Mouse (Mus musculus) hindbrain, embryonic 11.5 days (tissue): ENCODE data around the gene Poc1b. TPM values are rescaled to one million over a fixed set of nuclear protein-coding genes. Genes with fewer than 3 reads are reported as not detected.

Experiments
- ATAC-seq: fragments of 200-750 bp; cut with Nextera tagmentation; 2 replicates; pipeline ENCODE4 v1.8.0; 2017; ENCODE audit warnings: mild to moderate bottlenecking, moderate TSS enrichment, moderate library complexity; ENCODE audit not compliant: low FRiP score
- DNase-seq: peaks from one replicate; pipeline ENCODE4 v3.0.0-alpha.2; 2015; ENCODE audit warnings: low spot score
- H3K27ac ChIP-seq: fragments of 300-500 bp; sonication (generic); 2 replicates; pipeline ENCODE4 v1.5.1; 2014; ENCODE audit warnings: mild to moderate bottlenecking, low read depth, low read length
- H3K27me3 ChIP-seq: fragments of 300-500 bp; sonication (generic); 2 replicates; pipeline ENCODE4 v1.6.1; 2014; ENCODE audit warnings: mild to moderate bottlenecking, low read length, moderate library complexity, mixed read lengths; ENCODE audit not compliant: control insufficient read depth, insufficient read depth
- H3K36me3 ChIP-seq: fragments of 300-500 bp; sonication (generic); 2 replicates; pipeline ENCODE4 v1.6.1; 2014; ENCODE audit warnings: mild to moderate bottlenecking, low read length, moderate library complexity, mixed read lengths; ENCODE audit not compliant: control insufficient read depth, insufficient read depth
- H3K4me1 ChIP-seq: fragments of 300-500 bp; sonication (generic); replicated peaks from 2 replicates; pipeline ENCODE4 v1.6.1; 2014; ENCODE audit warnings: low read length, mixed read lengths; ENCODE audit not compliant: control insufficient read depth, insufficient read depth
- H3K4me2 ChIP-seq: fragments of 300-500 bp; sonication (generic); replicated peaks from 2 replicates; pipeline ENCODE4 v1.6.1; 2014; ENCODE audit warnings: mild to moderate bottlenecking, low read depth, low read length
- H3K4me3 ChIP-seq: fragments of 300-500 bp; sonication (generic); 2 replicates; pipeline ENCODE4 v1.5.1; 2014; ENCODE audit warnings: low read depth, low read length
- H3K9ac ChIP-seq: fragments of 300-500 bp; sonication (generic); 2 replicates; pipeline ENCODE4 v1.6.1; 2014; ENCODE audit warnings: low read depth, low read length
- H3K9me3 ChIP-seq: fragments of 300-500 bp; sonication (generic); 2 replicates; pipeline ENCODE4 v1.6.1; 2016; ENCODE audit warnings: low read length; ENCODE audit not compliant: control insufficient read depth
- WGBS: fragments of 180-500 bp; shearing (Covaris S2); extraction: QIAGEN DNeasy Blood & Tissue Kit; methylation state at CpG from one replicate; pipeline ENCODE4 v1.1.7; 2014; 5-methylcytosine and 5-hydroxymethylcytosine counted together
- polyA plus RNA-seq: library from polyadenylated mRNA; unstranded; fragments of >200 nt; fragmentation: Nextera tagmentation; extraction: Ambion mirVana; gene quantifications from 2 replicates; pipeline ENCODE4 v1.2.1, GENCODE M21; 2014

The Poc1b gene
- polyA plus RNA-seq, 1 experiment from 2014 or later = 26.5 TPM

DNA sequence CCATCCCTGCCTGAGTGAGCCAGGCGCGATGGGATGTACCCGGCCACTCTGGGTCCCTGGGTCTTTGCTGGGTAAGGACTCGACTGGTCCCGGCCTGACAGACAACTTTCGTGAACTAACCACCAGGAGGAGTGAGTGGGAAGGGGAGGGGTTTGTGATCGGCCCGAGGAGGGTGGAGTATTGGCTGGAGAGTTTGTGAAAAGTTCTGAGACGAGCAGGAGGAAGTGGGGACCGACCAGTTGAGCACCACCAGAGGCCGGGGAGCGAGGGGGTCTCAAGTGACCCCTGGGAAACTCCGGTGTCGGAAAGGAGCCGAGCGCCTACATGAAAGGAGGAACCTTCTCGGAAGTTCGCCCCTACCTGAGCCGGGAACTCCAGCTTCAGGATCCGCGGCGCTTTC is 1.1 kb downstream of the Poc1b start, which contains the start of gene Galnt4:
Gene Galnt4, plus strand, starts transcription at position 196 of the 400 bp plus-strand sequence.
- peak within 1 kb of the TSS; percentile 83 for H3K4me3 ChIP-seq
- peaks cover 8% of the 10 kb centered on the region; the same call in 1 of the 2 replicates for H3K36me3 ChIP-seq
- peak; percentile 78 for DNase-seq
- H3K27me3 ChIP-seq = no peaks in the 10 kb centered on the region
- peak within 1 kb of the TSS; percentile 82 for H3K27ac ChIP-seq
- H3K9ac ChIP-seq = peak within 1 kb of the TSS; percentile 84
- H3K4me2 ChIP-seq = peak within 1 kb of the TSS; percentile 88
- under 1% methylated on average over 22 of the region's 22 CpGs for WGBS
- H3K4me1 ChIP-seq = no peaks in the 10 kb centered on the region; the same call in 1 of the 2 replicates
- ATAC-seq = peak; percentile 81
- no peaks in the 10 kb centered on the region for H3K9me3 ChIP-seq

DNA sequence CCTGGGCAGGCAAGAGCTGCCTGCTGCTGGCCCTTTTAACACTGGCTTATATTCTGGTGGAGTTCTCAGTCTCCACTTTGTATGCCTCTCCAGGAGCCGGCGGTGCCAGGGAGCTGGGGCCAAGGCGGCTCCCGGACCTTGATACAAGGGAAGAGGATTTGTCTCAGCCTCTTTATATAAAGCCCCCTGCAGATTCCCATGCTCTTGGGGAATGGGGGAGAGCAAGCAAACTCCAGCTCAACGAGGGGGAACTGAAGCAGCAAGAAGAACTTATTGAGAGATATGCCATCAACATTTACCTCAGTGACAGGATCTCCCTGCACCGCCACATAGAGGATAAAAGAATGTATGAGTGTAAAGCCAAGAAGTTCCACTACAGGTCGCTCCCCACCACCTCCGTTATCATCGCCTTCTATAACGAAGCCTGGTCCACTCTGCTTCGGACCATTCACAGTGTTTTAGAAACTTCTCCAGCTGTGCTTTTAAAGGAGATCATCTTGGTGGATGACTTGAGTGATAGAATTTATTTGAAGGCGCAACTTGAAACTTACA is 1.7 kb downstream of the Poc1b start:
- 30% methylated on average over 12 of the region's 12 CpGs for WGBS
- Histone ChIP-seq H3K9me3 (no peaks in the 10 kb centered on the region), H3K9ac (peak overlapping the region; percentile 84), H3K4me3 (peak overlapping the region; percentile 83), H3K4me2 (peak overlapping the region; percentile 88), H3K27ac (no peak overlapping the region), H3K27me3 (no peaks in the 10 kb centered on the region), H3K4me1 (no peaks in the 10 kb centered on the region; the same call in 1 of the 2 replicates), H3K36me3 (peaks cover 8% of the 10 kb centered on the region; the same call in 1 of the 2 replicates)
- ATAC-seq (peak; percentile 4; the same call in 1 of the 2 replicates), DNase-seq (no peak)

DNA sequence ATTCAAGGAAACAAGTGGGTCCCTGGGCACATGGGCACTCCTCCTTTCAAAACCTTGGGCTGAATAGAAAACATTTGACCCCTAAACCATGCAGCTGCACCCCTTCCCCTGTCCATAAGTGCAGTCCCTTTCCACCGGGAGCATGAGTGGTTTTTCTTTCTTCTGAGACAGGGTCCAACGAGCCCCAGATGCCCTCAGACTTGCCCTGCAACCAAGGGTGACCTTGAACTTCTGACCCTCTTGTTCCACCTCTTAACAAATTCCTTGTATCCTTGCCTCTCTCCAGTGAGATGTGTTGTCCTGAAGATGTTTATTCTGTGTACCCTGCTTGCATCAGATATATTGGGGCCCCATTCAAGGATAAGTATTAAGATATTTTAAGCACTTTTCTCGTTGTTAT is 6.7 kb downstream of the Poc1b start:
- DNase-seq (no peak), ATAC-seq (no peak)
- 46% methylated on average over 3 of the region's 3 CpGs for WGBS
- no peaks in the 10 kb centered on the region for H3K9me3 ChIP-seq
- H3K27me3 ChIP-seq = no peaks in the 10 kb centered on the region
- H3K9ac ChIP-seq = no peak overlapping the region
- no peak overlapping the region for H3K27ac ChIP-seq
- H3K4me1 ChIP-seq = no peaks in the 10 kb centered on the region; the same call in 1 of the 2 replicates
- H3K4me2 ChIP-seq = no peak overlapping the region
- peaks cover 8% of the 10 kb centered on the region; the same call in 1 of the 2 replicates for H3K36me3 ChIP-seq
- H3K4me3 ChIP-seq = no peak overlapping the region

DNA sequence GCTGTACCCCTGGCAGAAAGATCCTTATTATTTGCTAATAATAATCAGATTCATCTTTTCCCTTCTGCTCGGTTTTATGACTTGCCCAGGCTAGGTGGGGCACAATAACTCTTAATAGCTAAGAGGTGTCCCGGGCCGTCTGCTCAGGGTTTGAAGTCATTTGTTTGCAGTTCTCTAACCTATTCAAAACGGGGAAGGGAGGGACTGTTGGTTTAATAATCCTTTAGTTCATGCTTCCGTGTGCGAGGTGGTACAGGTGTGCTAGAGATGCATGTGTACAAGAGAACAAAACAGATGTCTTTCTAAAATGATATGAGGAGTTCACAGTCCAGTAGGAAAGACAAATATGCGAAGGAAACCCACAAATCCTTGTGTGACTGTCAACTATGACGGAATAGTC is 7.5 kb downstream of the Poc1b start:
- Histone ChIP-seq H3K36me3 (peaks cover 8% of the 10 kb centered on the region; the same call in 1 of the 2 replicates), H3K4me2 (no peak overlapping the region), H3K27me3 (no peaks in the 10 kb centered on the region), H3K9me3 (no peaks in the 10 kb centered on the region), H3K4me1 (no peaks in the 10 kb centered on the region; the same call in 1 of the 2 replicates), H3K27ac (no peak overlapping the region), H3K9ac (no peak overlapping the region), H3K4me3 (no peak overlapping the region)
- DNase-seq = no peak
- 90% methylated on average over 8 of the region's 8 CpGs for WGBS
- ATAC-seq = no peak

DNA sequence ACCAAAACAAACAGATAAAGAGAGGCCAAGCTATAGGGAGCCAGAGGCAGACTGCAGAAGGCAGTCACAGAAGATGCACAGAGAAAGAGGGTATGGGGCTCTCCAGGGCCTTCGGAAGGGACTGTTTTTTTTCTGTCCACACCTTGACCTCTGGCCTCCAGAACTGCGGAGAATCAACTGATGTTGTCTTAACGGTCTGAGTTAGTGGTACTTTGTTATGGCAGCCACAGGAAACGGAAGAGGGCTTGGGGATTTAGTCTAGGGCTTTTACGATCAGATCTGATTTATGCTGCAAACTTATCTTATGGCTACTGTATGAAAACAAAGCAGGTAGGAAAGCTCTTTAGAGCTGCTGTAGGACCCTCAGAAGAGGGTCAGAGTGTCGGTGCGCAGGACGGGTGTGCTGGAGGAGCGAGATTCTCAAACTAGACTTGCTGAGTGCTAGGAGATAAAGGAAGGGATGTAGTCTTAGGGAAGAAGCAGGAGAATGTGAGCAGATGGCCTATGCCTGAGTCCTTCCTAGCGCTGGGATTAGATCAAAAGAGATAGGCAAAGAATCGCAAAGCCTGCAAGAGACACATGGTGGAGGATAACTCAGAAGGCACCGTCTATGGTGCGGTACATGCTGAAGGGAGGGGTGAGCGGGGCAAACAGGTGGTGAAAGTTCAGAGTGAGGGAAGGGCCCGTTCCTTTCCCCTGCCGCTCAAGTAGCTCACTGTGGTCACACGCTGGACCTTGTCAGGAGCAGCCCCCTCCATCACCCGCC is 8.8 kb downstream of the Poc1b start:
- ATAC-seq (no peak), DNase-seq (peak; percentile 4)
- no peaks in the 10 kb centered on the region for H3K9me3 ChIP-seq
- H3K4me1 ChIP-seq = no peaks in the 10 kb centered on the region; the same call in 1 of the 2 replicates
- 55% methylated on average over 18 of the region's 18 CpGs for WGBS
- no peak overlapping the region for H3K9ac ChIP-seq
- no peak overlapping the region for H3K27ac ChIP-seq
- no peak overlapping the region for H3K4me3 ChIP-seq
- no peaks in the 10 kb centered on the region for H3K36me3 ChIP-seq
- H3K4me2 ChIP-seq = no peak overlapping the region
- H3K27me3 ChIP-seq = no peaks in the 10 kb centered on the region

DNA sequence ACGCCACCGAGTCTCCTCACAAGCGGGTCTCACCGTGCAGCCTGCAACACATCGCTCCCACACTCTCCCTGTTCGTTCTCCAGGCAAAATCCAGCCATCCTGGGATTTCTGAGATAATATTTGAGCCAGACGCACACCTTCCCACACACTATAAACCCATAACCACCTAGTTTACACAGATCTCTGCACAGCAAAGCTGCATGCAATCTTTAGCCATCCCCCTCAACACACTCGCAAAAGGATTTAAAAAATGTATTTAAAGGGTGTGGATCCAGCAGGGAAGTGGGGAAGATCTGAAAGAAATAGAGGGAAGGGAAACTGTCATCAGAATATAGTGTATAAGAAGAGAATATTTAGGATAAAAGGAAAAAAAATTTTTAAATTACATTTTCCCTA is 9.4 kb downstream of the Poc1b start:
- H3K36me3 ChIP-seq = no peaks in the 10 kb centered on the region
- ATAC-seq (no peak), DNase-seq (no peak)
- H3K4me2 ChIP-seq = no peak overlapping the region
- no peaks in the 10 kb centered on the region; the same call in 1 of the 2 replicates for H3K4me1 ChIP-seq
- WGBS = 83% methylated on average over 8 of the region's 8 CpGs
- H3K9ac ChIP-seq = no peak overlapping the region
- H3K9me3 ChIP-seq = no peaks in the 10 kb centered on the region
- no peak overlapping the region for H3K27ac ChIP-seq
- H3K4me3 ChIP-seq = no peak overlapping the region
- no peaks in the 10 kb centered on the region for H3K27me3 ChIP-seq

DNA sequence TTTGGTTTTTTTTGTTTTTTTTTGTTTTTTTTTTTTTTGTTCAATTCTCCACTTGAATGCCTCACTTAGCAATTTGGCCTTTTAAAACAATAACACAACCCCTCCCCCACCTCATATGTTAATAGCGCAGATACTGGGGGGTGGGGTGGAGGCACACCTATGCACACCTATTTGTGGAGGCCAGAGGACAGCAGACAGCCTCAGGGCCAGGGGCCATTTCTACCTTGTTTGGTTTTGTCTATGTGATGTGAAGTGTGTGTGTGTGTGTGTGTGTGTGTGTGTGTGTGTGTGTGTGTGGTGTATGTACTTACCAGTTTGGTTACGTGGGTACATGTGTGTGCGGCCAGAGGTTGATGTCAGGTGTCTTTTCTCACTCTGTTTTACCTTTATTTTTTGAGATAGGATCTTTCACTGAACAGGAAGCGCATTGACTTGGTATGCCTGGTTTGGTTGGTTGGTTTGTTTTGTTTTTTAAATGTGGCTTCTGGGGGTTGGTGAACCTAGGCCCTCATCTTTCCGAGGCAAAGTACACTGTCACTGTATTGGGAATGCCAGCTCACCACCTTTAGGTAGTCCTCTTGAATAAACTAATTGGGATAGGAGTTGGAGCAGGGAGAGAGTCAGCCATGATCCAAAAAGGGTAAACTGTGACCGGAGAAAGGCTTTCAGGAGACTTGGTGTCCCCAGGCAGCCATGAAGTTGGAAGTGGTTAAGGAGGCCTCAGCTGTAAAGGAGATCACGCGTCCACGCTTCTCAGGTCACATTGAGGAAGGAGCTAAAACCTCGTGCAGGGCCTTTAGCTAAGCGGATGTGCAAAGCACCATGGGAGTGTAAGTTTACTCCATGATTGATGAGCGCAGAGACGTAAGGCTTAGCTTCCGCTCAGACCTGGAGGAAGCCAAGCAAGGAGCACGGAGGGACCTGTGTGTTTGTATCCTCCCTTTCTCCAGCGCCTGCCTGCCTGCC is 10.1 kb downstream of the Poc1b start:
- no peaks in the 10 kb centered on the region for H3K27me3 ChIP-seq
- no peak overlapping the region for H3K9ac ChIP-seq
- H3K4me3 ChIP-seq = no peak overlapping the region
- no peaks in the 10 kb centered on the region for H3K36me3 ChIP-seq
- no peaks in the 10 kb centered on the region; the same call in 1 of the 2 replicates for H3K4me1 ChIP-seq
- no peak overlapping the region for H3K27ac ChIP-seq
- no peak for DNase-seq
- no peaks in the 10 kb centered on the region for H3K9me3 ChIP-seq
- 84% methylated on average over 16 of the region's 16 CpGs for WGBS
- ATAC-seq = no peak
- H3K4me2 ChIP-seq = no peak overlapping the region

DNA sequence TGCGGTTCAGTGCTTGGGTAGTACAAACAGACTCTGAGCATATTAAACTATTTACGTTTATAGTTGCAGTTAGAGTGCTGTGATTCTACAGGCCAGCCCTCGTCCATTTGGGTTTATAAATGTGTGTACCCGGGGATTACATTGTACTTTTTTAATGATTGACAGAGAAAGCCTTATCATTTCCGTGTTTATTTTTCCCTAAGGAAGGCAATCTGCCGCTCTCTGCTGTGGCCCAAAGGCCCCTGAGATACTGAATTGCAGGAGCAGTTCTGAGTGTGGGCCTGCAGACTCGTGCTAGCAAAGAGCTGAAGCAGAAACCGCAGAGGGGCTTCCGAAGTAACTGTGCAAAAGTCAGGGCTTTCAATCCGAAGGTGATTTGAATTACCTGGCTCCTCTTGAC is 11.0 kb downstream of the Poc1b start:
- 87% methylated on average over 10 of the region's 10 CpGs for WGBS
- Histone ChIP-seq H3K9ac (no peak overlapping the region), H3K4me2 (no peak overlapping the region), H3K4me1 (no peaks in the 10 kb centered on the region; the same call in 1 of the 2 replicates), H3K27me3 (no peaks in the 10 kb centered on the region), H3K9me3 (no peaks in the 10 kb centered on the region), H3K4me3 (no peak overlapping the region), H3K36me3 (no peaks in the 10 kb centered on the region), H3K27ac (no peak overlapping the region)
- no peak for DNase-seq
- no peak for ATAC-seq
